Mouse (Mus musculus) MEL (cell line): ENCODE results near the gene Txndc17. TPM values are rescaled to one million over a fixed set of nuclear protein-coding genes. Genes with fewer than 3 reads are reported as not detected.
"Not testable (repeated sequence)": the region's sequence is repeated elsewhere in the genome, so short reads cannot be mapped to it uniquely, and the experiment has no call there.

Experiments used
- DNase-seq: peaks from one replicate; pipeline ENCODE4 v3.0.0; 2011; ENCODE audit warnings: low read depth, low spot score
- H3K27ac ChIP-seq: 2 replicates; pipeline ENCODE4 v1.5.1; 2012; ENCODE audit warnings: low read depth, mild to moderate bottlenecking, control low read depth, low read length, moderate library complexity; ENCODE audit not compliant: control insufficient read depth
- H3K27me3 ChIP-seq, 2 experiments: fragments of 150-350 bp in 1 of 2; sonication (generic) in 1 of 2; 2 replicates each; pipeline ENCODE4 v1.6.1; 2012; ENCODE audit warnings: low read length in 2 of 2, mild to moderate bottlenecking in 2 of 2, improper control_type of control experiment in 1 of 2, moderate library complexity in 1 of 2; ENCODE audit not compliant: insufficient read depth in 2 of 2, control insufficient read depth in 1 of 2
- H3K36me3 ChIP-seq, 2 experiments: 2 replicates each; pipeline ENCODE4 v1.6.1; 2012 to 2014; ENCODE audit warnings: low read length in 2 of 2, improper control_type of control experiment in 1 of 2, inconsistent platforms in 1 of 2, mild to moderate bottlenecking in 1 of 2; ENCODE audit not compliant: insufficient read depth in 2 of 2, control insufficient read depth in 1 of 2
- H3K4me1 ChIP-seq, 2 experiments: fragments of 150-350 bp in 1 of 2; sonication (generic) in 1 of 2; 2 replicates each; pipeline ENCODE4 v1.6.1; 2012; ENCODE audit warnings: low read length in 2 of 2, improper control_type of control experiment in 1 of 2, mild to moderate bottlenecking in 1 of 2; ENCODE audit not compliant: insufficient read depth in 2 of 2, control insufficient read depth in 1 of 2
- H3K4me3 ChIP-seq, 2 experiments: fragments of 150-350 bp in 1 of 2; sonication (generic) in 1 of 2; 2 replicates each; pipeline ENCODE4 v1.5.1; 2012; ENCODE audit warnings: low read depth in 2 of 2, low read length in 2 of 2, mild to moderate bottlenecking in 2 of 2, moderate library complexity in 2 of 2, control low read depth in 1 of 2, improper control_type of control experiment in 1 of 2; ENCODE audit not compliant: control insufficient read depth in 1 of 2, insufficient read depth in 1 of 2
- H3K79me2 ChIP-seq: 2 replicates; pipeline ENCODE4 v1.6.1; 2012; ENCODE audit warnings: mild to moderate bottlenecking, low read length, moderate library complexity; ENCODE audit not compliant: control insufficient read depth, poor library complexity, insufficient read depth
- H3K9ac ChIP-seq: 2 replicates; pipeline ENCODE4 v1.6.1; 2012; ENCODE audit warnings: low read depth, mild to moderate bottlenecking, control low read depth, low read length, moderate library complexity; ENCODE audit not compliant: control insufficient read depth, poor library complexity, severe bottlenecking
- H3K9me3 ChIP-seq: fragments of 150-350 bp; sonication (generic); replicated peaks from 2 replicates; pipeline ENCODE4 v1.6.1; 2012; ENCODE audit warnings: mild to moderate bottlenecking, low read length, improper control_type of control experiment, moderate library complexity; ENCODE audit not compliant: insufficient read depth
- BHLHE40 ChIP-seq: IDR thresholded peaks from 2 replicates; pipeline ENCODE4 v1.6.1; 2012; ENCODE audit warnings: low read depth, mild to moderate bottlenecking, inconsistent platforms, low read length, improper control_type of control experiment, borderline replicate concordance
- CHD1 ChIP-seq: IDR thresholded peaks from 2 replicates; pipeline ENCODE4 v1.6.1; 2012; ENCODE audit warnings: low read depth, mild to moderate bottlenecking, inconsistent platforms, low read length, improper control_type of control experiment
- E2F4 ChIP-seq: IDR thresholded peaks from 2 replicates; pipeline ENCODE4 v1.6.1; 2011; ENCODE audit warnings: low read depth, low read length, improper control_type of control experiment, borderline replicate concordance
- ELF1 ChIP-seq: IDR thresholded peaks from 2 replicates; pipeline ENCODE4 v1.6.1; 2014; ENCODE audit warnings: low read depth, mild to moderate bottlenecking, inconsistent platforms, low read length, improper control_type of control experiment, moderate library complexity
- EP300 ChIP-seq, 2 experiments: IDR thresholded peaks; 2 replicates each; pipeline ENCODE4 v1.6.1; 2011; ENCODE audit warnings: improper control_type of control experiment in 2 of 2, low read length in 2 of 2, low read depth in 1 of 2, mild to moderate bottlenecking in 1 of 2
- ETS1 ChIP-seq: IDR thresholded peaks from 2 replicates; pipeline ENCODE4 v1.6.1; 2012; ENCODE audit warnings: low read depth, mild to moderate bottlenecking, inconsistent platforms, low read length, improper control_type of control experiment, moderate library complexity
- GABPA ChIP-seq: IDR thresholded peaks from 2 replicates; pipeline ENCODE4 v1.6.1; 2012; ENCODE audit warnings: low read depth, mild to moderate bottlenecking, inconsistent platforms, low read length, improper control_type of control experiment, moderate library complexity
- JUND ChIP-seq: IDR thresholded peaks from 2 replicates; pipeline ENCODE4 v1.6.1; 2011; ENCODE audit warnings: low read depth, mild to moderate bottlenecking, improper control_type of control experiment, low read length
- KAT2A ChIP-seq: conservative IDR thresholded peaks from 2 replicates; pipeline ENCODE4 v1.6.1; 2012; ENCODE audit warnings: low read depth, low read length, improper control_type of control experiment, inconsistent platforms
- MAFK ChIP-seq: IDR thresholded peaks from 2 replicates; pipeline ENCODE4 v1.6.1; 2011; ENCODE audit warnings: low read depth, mild to moderate bottlenecking, low read length, improper control_type of control experiment, borderline replicate concordance
- MAX ChIP-seq: IDR thresholded peaks from 2 replicates; pipeline ENCODE4 v1.6.1; 2011; ENCODE audit warnings: low read length, improper control_type of control experiment
- MAZ ChIP-seq: IDR thresholded peaks from 2 replicates; pipeline ENCODE4 v1.6.1; 2012; ENCODE audit warnings: low read depth, mild to moderate bottlenecking, inconsistent platforms, low read length, improper control_type of control experiment
- MXI1 ChIP-seq: IDR thresholded peaks from 2 replicates; pipeline ENCODE4 v1.6.1; 2011; ENCODE audit warnings: mild to moderate bottlenecking, low read depth, low read length, improper control_type of control experiment
- MYC ChIP-seq: IDR thresholded peaks from 2 replicates; pipeline ENCODE4 v1.6.1; 2011; ENCODE audit warnings: low read depth, mild to moderate bottlenecking, low read length, improper control_type of control experiment, moderate library complexity
- NELFE ChIP-seq: IDR thresholded peaks from 2 replicates; pipeline ENCODE4 v1.6.1; 2011; ENCODE audit warnings: low read depth, low read length, improper control_type of control experiment
- POLR2AphosphoS5 ChIP-seq: IDR thresholded peaks from 2 replicates; pipeline ENCODE4 v1.6.1; 2012; ENCODE audit warnings: low read depth, borderline replicate concordance, mild to moderate bottlenecking, inconsistent platforms, low read length, moderate library complexity, mixed read lengths
- RAD21 ChIP-seq: IDR thresholded peaks from 2 replicates; pipeline ENCODE4 v1.6.1; 2011; ENCODE audit warnings: mild to moderate bottlenecking, low read depth, low read length, improper control_type of control experiment
- SIN3A ChIP-seq: IDR thresholded peaks from 2 replicates; pipeline ENCODE4 v1.6.1; 2012; ENCODE audit warnings: low read length, improper control_type of control experiment, inconsistent platforms
- TAL1 ChIP-seq: IDR thresholded peaks from 2 replicates; pipeline ENCODE4 v1.6.1; 2012; ENCODE audit warnings: mild to moderate bottlenecking, inconsistent platforms, low read length, moderate library complexity, mixed read lengths
- TBP ChIP-seq: IDR thresholded peaks from 2 replicates; pipeline ENCODE4 v1.8.0; 2011; ENCODE audit warnings: low read depth, low read length, improper control_type of control experiment
- TCF12 ChIP-seq: IDR thresholded peaks from 2 replicates; pipeline ENCODE4 v1.6.1; 2014; ENCODE audit warnings: low read depth, mild to moderate bottlenecking, inconsistent platforms, low read length, improper control_type of control experiment, moderate library complexity
- UBTF ChIP-seq: IDR thresholded peaks from 2 replicates; pipeline ENCODE4 v1.6.1; 2012; ENCODE audit warnings: low read depth, mild to moderate bottlenecking, inconsistent platforms, low read length, improper control_type of control experiment, moderate library complexity, borderline replicate concordance; ENCODE audit not compliant: insufficient read depth
- USF1 ChIP-seq: IDR thresholded peaks from 2 replicates; pipeline ENCODE4 v1.6.1; 2014; ENCODE audit warnings: low read depth, mild to moderate bottlenecking, inconsistent platforms, low read length, improper control_type of control experiment, moderate library complexity
- ZC3H11A ChIP-seq: IDR thresholded peaks from 2 replicates; pipeline ENCODE4 v1.6.1; 2012; ENCODE audit warnings: low read depth, mild to moderate bottlenecking, inconsistent platforms, low read length, improper control_type of control experiment
- polyA plus RNA-seq, 2 experiments: library from polyadenylated mRNA; stranded (reverse) in 1 of 2; unstranded in 1 of 2; fragments of >175 nt in 1 of 2; fragments of >200 nt in 1 of 2; gene quantifications; 2 replicates each; pipeline versions ENCODE4 v1.2.1 to v1.2.4; 2012; ENCODE audit warnings: low replicate concordance in 2 of 2, low read depth in 1 of 2; ENCODE audit not compliant: insufficient read length in 2 of 2, insufficient read depth in 1 of 2, missing spikeins in 1 of 2
- total RNA-seq: library from RNA; depleted of rRNA; stranded (reverse); fragments of 300-350 nt; gene quantifications from 2 replicates; pipeline ENCODE4 v1.2.3, GENCODE M21; 2012

The Txndc17 gene
- total and polyA plus RNA-seq, 3 experiments: 194 to 196 TPM; not detected in 1

DNA sequence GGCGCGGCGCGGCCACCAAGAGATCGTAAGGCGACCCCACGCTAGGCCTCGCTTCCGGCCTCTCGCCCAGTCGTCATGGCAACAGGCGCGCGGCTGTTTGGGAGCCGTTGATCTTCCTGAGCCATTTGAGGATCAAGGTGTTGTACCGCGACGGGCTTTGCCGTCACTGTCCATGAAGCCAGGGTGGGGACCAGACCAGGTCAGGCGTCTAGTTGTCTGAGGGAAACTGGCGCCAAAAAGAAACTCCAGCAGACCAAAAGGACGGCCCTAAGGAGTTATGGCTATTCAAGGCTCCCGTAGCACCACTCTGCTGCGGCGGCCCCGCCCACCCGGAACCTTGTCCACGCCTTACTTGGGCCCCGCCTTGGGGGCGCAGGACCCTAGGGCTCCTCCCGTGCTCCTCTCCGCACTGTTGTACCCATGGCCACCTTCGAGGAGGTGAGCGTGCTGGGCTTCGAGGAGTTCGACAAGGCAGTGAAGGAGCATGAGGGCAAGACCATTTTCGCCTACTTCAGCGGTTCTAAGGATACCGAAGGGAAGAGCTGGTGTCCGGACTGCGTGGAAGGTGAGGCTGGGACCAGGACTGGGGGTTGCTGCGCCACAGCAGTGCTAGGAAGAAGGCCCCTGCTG, at the start of gene Txndc17, which contains the start of gene 4933427D14Rik (continued):
- no peak for TF ChIP-seq TCF12
- TF ChIP-seq ZC3H11A: no peak
- no peak for TF ChIP-seq MAX
- TF ChIP-seq SIN3A: peak; percentile 92

DNA sequence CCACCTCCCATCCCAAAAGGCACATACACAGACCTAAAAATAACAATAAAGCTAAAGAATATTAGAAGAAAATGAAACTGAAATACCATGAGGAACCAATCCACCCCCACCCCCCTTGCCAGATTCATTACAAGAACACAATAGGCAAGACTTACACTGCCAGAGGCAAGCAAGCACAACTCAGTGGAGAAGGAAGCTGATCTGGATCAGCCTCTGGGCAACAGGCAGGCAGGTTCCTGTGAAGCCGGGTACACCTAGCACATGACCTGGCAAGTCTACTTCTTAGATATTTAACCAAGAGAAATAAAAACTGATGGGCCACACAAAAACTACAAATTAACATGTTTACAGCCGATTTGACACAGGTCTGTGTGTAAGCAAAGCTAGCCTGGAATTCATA, 44.1 kb upstream of the Txndc17 start:
- Histone ChIP-seq H3K9me3 (no peaks in the 10 kb centered on the region), H3K9ac (no peak overlapping the region), H3K36me3 (peaks cover 0 to 4% of the 10 kb centered on the region in 2 experiments; a peak in 2 of 4 replicates), H3K27ac (no peak overlapping the region), H3K27me3 (no peaks in the 10 kb centered on the region), H3K4me3 (no peak overlapping the region), H3K79me2 (no peaks in the 10 kb centered on the region), H3K4me1 (no peaks in the 10 kb centered on the region)
- DNase-seq: no peak
- TF ChIP-seq CHD1 (no peak), ZC3H11A (no peak), MYC (no peak), NELFE (no peak), MAFK (no peak), MAZ (no peak), JUND (no peak)

DNA sequence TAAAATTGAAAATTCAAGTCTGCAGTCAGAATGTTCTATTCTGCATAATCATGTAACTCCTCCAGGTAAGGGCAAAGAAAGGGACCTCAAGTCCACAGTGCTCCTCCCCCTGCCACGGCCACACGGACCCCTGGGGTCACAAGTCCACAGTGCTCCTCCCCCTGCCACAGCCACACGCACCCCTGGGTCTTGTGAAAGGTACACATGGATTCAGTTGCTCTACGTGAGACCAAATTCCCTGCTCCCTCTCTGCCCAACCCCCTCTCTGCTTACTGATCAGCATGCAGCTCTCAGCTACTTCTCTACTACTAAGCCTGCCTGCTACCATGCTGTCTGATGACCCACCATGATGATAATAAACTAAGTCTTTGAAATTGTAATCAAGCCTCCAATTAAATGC, 37.5 kb upstream of the Txndc17 start:
- H3K27me3 ChIP-seq: no peaks in the 10 kb centered on the region
- no peak overlapping the region for H3K9ac ChIP-seq
- no peaks in the 10 kb centered on the region for H3K4me1 ChIP-seq
- TF ChIP-seq ETS1 (no peak), MAFK (no peak), RAD21 (no peak), JUND (no peak), CHD1 (no peak), MYC (no peak), BHLHE40 (no peak), TAL1 (no peak), KAT2A (no peak), POLR2AphosphoS5 (no peak), ELF1 (no peak), USF1 (no peak), UBTF (no peak), E2F4 (no peak), GABPA (no peak), MXI1 (no peak), EP300 (IDR thresholded peaks at IDR 0.05; ENCODE audit: low read depth in 1 of 2, low read length in 2 of 2) (no peak), ZC3H11A (no peak), TBP (no peak), TCF12 (no peak)
- no peak overlapping the region for H3K4me3 ChIP-seq
- no peaks in the 10 kb centered on the region for H3K9me3 ChIP-seq
- no peak overlapping the region for H3K27ac ChIP-seq
- H3K36me3 ChIP-seq: peaks cover 0 to 4% of the 10 kb centered on the region in 2 experiments; a peak in 1 of 4 replicates
- H3K79me2 ChIP-seq: no peaks in the 10 kb centered on the region
- no peak for DNase-seq

DNA sequence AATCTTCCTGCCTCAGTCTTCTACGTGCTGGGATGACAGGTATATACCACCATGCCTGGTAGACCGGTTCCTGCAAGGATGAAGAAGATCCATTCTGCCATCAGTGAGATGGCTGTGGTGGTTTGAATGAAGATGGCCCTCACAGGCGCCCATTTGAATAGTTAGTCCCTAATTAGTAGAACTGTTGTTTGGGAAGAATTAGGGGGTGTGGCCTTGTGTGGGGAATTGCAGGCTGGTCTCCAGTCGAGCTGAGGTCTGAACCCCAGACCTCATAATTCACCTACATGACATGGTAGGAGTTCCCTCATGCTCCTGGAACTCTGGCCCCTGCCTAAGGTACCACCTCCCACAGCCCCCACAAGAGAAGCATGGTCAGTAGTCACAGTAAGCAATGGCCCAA, 35.4 kb upstream of the Txndc17 start:
- H3K9ac ChIP-seq, H3K79me2 ChIP-seq, H3K27ac ChIP-seq, H3K27me3 ChIP-seq, H3K4me1 ChIP-seq, H3K36me3 ChIP-seq, H3K9me3 ChIP-seq, DNase-seq, H3K4me3 ChIP-seq: not testable (repeated sequence)
